Mouse (Mus musculus) cerebellum, adult 2 months (tissue): ENCODE data around the gene Stab1.

Experiments
- CTCF ChIP-seq: fragments of 200-500 bp; IDR thresholded peaks from 2 replicates; pipeline ENCODE4 v1.5.1; 2011; ENCODE audit warnings: low read depth, mild to moderate bottlenecking, control low read depth, low read length, moderate library complexity, borderline replicate concordance; ENCODE audit not compliant: insufficient read depth
- POLR2A ChIP-seq: fragments of 200-500 bp; IDR thresholded peaks from 2 replicates; pipeline ENCODE4 v1.6.1; 2011; ENCODE audit warnings: low read length, control low read depth, borderline replicate concordance; ENCODE audit not compliant: insufficient read depth

DNA sequence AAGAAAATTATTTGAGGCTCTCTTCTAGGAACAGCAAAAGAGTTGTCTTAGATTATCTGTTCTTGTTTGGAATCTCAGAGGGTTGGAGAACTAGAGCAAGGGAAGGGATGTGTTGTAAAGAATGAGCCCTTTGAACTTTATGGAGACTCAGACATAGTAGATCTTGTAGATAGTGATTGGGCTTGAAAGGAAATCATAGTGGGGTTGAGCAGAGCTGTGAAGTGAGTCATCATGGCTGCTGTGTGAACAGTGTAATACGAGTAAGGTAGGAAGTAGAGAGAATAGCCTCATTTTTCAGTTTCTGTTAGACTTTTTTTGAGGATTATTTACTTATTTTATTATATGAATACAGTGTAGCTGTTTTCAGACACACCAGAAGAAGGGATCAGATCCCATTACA, 78.5 kb downstream of the Stab1 start:
- TF ChIP-seq POLR2A = no peak
- TF ChIP-seq CTCF = no peak
